Mouse (Mus musculus): ENCODE data around the gene Tbc1d16.
"Not testable (repeated sequence)": the region's sequence is repeated elsewhere in the genome, so short reads cannot be mapped to it uniquely, and the experiment has no call there.

GRCm38 (mm10) chr11:119245543-119245942, 17.2 kb upstream of the Tbc1d16 start:
- not testable (repeated sequence) for TF ChIP-seq POLR2A (IDR thresholded peaks at IDR 0.05; ENCODE audit: borderline replicate concordance, extremely low read depth, insufficient read depth, insufficient read length, poor library complexity, severe bottlenecking); CTCF (IDR thresholded peaks at IDR 0.05; ENCODE audit: borderline replicate concordance, extremely low read depth, insufficient read depth, insufficient read length)
